Mouse (Mus musculus): ENCODE results near the gene Ptgfr. TPM values are rescaled to one million over a fixed set of nuclear protein-coding genes. Genes with fewer than 3 reads are reported as not detected.
A peak's percentile ranks its signal among the peaks of the same experiment; 100 is the strongest.

Ptgfr gene
- polyA plus RNA-seq, 1 experiment from 2014 or later = 0.42 TPM

DNA sequence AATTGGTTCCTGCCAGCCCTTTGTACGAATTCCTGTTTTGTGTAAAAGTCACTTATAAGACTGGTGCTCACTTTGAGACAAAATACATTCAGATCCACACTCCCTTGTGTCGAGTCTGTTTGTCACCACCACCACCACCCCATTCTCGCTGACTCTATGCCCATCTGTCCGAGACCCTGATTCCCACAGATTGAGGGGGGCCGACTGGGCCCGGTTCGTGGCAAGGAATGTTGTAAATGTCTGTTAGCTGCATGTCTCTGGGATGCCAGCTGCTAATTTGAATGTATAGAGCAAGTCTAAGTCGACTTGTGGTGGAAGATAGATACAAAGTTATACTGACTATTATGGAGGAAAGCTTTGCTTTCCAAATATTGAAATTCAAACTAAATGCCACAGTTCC is 48.8 kb downstream of the Ptgfr start:
- no peak for ATAC-seq (replicated peaks; ENCODE audit: low FRiP score, low TSS enrichment, low read depth)
- no peak for DNase-seq (ENCODE audit: low spot score)
- H3K4me3 ChIP-seq (ENCODE audit: low read depth, low read length) = no peak overlapping the region
- no peak overlapping the region for H3K9ac ChIP-seq (ENCODE audit: low read length)
- no peak overlapping the region for H3K4me2 ChIP-seq (ENCODE audit: low read length)
- no peaks in the 10 kb centered on the region for H3K9me3 ChIP-seq (ENCODE audit: control insufficient read depth, low read length)
- no peaks in the 10 kb centered on the region for H3K36me3 ChIP-seq (ENCODE audit: control insufficient read depth, insufficient read depth, low read length)
- no peaks in the 10 kb centered on the region for H3K27me3 ChIP-seq (replicated peaks; ENCODE audit: control insufficient read depth, insufficient read depth, low read length)
- H3K27ac ChIP-seq (ENCODE audit: low read depth) = no peak overlapping the region
- WGBS = 88% methylated on average over 8 of the region's 8 CpGs
- H3K4me1 ChIP-seq (replicated peaks; ENCODE audit: control insufficient read depth, insufficient read depth, low read length) = no peaks in the 10 kb centered on the region

- no peak overlapping the region for H3K4me2 ChIP-seq (ENCODE audit: low read length)
- ATAC-seq (replicated peaks; ENCODE audit: low FRiP score, low TSS enrichment, low read depth) (no peak), DNase-seq (ENCODE audit: low spot score) (peak; percentile 53)
- no peak overlapping the region for H3K9ac ChIP-seq (ENCODE audit: low read length)
- H3K9me3 ChIP-seq (ENCODE audit: control insufficient read depth, low read length) = no peaks in the 10 kb centered on the region
- 73% methylated on average over 4 of the region's 4 CpGs for WGBS
- no peaks in the 10 kb centered on the region for H3K36me3 ChIP-seq (ENCODE audit: control insufficient read depth, insufficient read depth, low read length)
- no peak overlapping the region for H3K27ac ChIP-seq (ENCODE audit: low read depth)
- H3K4me1 ChIP-seq (replicated peaks; ENCODE audit: control insufficient read depth, insufficient read depth, low read length) = no peaks in the 10 kb centered on the region
- no peaks in the 10 kb centered on the region for H3K27me3 ChIP-seq (replicated peaks; ENCODE audit: control insufficient read depth, insufficient read depth, low read length)
- H3K4me3 ChIP-seq (ENCODE audit: low read depth, low read length) = no peak overlapping the region
These were observed 62.3 kb downstream of the Ptgfr start for GRCm38 (mm10) chr3:151775089-151775488.

DNA sequence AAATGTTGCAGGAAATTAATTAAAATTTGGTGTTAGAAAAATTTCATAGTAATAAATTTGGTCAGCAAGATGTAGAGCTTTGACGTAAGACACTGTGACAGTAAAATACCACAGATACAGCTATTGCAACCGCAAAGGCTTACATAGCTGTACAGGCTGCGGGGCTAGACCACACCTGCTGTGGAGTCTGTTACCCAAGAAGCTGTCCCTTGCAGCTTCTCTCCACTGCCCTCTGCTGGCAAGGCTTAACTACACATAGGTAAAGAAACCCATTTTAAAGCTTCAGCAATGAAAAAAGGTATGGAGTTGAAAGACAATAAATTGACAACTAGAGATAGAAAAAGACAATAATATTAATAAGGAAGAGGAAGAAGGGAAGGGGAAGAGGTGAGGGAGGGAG is 66.4 kb downstream of the Ptgfr start:
- Histone ChIP-seq H3K36me3 (ENCODE audit: control insufficient read depth, insufficient read depth, low read length) (no peaks in the 10 kb centered on the region), H3K9ac (ENCODE audit: low read length) (no peak overlapping the region), H3K4me3 (ENCODE audit: low read depth, low read length) (no peak overlapping the region), H3K27ac (ENCODE audit: low read depth) (no peak overlapping the region), H3K9me3 (ENCODE audit: control insufficient read depth, low read length) (no peaks in the 10 kb centered on the region), H3K4me1 (replicated peaks; ENCODE audit: control insufficient read depth, insufficient read depth, low read length) (no peaks in the 10 kb centered on the region), H3K4me2 (ENCODE audit: low read length) (no peak overlapping the region), H3K27me3 (replicated peaks; ENCODE audit: control insufficient read depth, insufficient read depth, low read length) (no peaks in the 10 kb centered on the region)
- DNase-seq (ENCODE audit: low spot score) (no peak), ATAC-seq (replicated peaks; ENCODE audit: low FRiP score, low TSS enrichment, low read depth) (no peak)
- 55% methylated on average over 3 of the region's 3 CpGs for WGBS

GRCm38 (mm10) chr3:151749737-151750136 is 87.7 kb downstream of the Ptgfr start, which contains the start of gene Ifi44:
Gene Ifi44 (minus strand): TSS chr3:151749960.
- no peaks in the 10 kb centered on the region for H3K4me1 ChIP-seq (replicated peaks; ENCODE audit: control insufficient read depth, insufficient read depth, low read length)
- no peak within 1 kb of the TSS for H3K4me2 ChIP-seq (ENCODE audit: low read length)
- ATAC-seq (replicated peaks; ENCODE audit: low FRiP score, low TSS enrichment, low read depth) (no peak), DNase-seq (ENCODE audit: low spot score) (no peak)
- H3K27me3 ChIP-seq (replicated peaks; ENCODE audit: control insufficient read depth, insufficient read depth, low read length) = no peaks in the 10 kb centered on the region
- WGBS = 41% methylated on average over 7 of the region's 7 CpGs
- H3K36me3 ChIP-seq (ENCODE audit: control insufficient read depth, insufficient read depth, low read length) = no peaks in the 10 kb centered on the region
- H3K9me3 ChIP-seq (ENCODE audit: control insufficient read depth, low read length) = no peaks in the 10 kb centered on the region
- H3K27ac ChIP-seq (ENCODE audit: low read depth) = no peak within 1 kb of the TSS
- H3K9ac ChIP-seq (ENCODE audit: low read length) = no peak within 1 kb of the TSS
- no peak within 1 kb of the TSS for H3K4me3 ChIP-seq (ENCODE audit: low read depth, low read length)

- 88% methylated on average over 1 of the region's 1 CpGs for WGBS
- H3K4me2 ChIP-seq (ENCODE audit: low read length) = no peak overlapping the region
- H3K9ac ChIP-seq (ENCODE audit: low read length) = no peak overlapping the region
- H3K27ac ChIP-seq (ENCODE audit: low read depth) = no peak overlapping the region
- ATAC-seq (replicated peaks; ENCODE audit: low FRiP score, low TSS enrichment, low read depth) (no peak), DNase-seq (ENCODE audit: low spot score) (no peak)
- no peaks in the 10 kb centered on the region for H3K36me3 ChIP-seq (ENCODE audit: control insufficient read depth, insufficient read depth, low read length)
- no peak overlapping the region for H3K4me3 ChIP-seq (ENCODE audit: low read depth, low read length)
- H3K9me3 ChIP-seq (ENCODE audit: control insufficient read depth, low read length) = no peaks in the 10 kb centered on the region
- no peaks in the 10 kb centered on the region for H3K27me3 ChIP-seq (replicated peaks; ENCODE audit: control insufficient read depth, insufficient read depth, low read length)
- H3K4me1 ChIP-seq (replicated peaks; ENCODE audit: control insufficient read depth, insufficient read depth, low read length) = no peaks in the 10 kb centered on the region
These were observed 88.9 kb downstream of the Ptgfr start for GRCm38 (mm10) chr3:151748514-151748913.

Other genes starting within 250 kb of the Ptgfr start
- 0.40 and 0.46 TPM in 2 replicates for gene Ifi44, start 87.7 kb downstream of the Ptgfr start, polyA plus RNA-seq (2014; fragmentation: Nextera tagmentation; extraction: Ambion mirVana)
- gene Ifi44l, start 74.7 kb downstream of the Ptgfr start, polyA plus RNA-seq (2014; fragmentation: Nextera tagmentation; extraction: Ambion mirVana) = not detected in 2 replicates